12 mouse cellular contexts compared by ENCODE assay signal in genomic region chr1:155192805-155193368, GRCm38 (mm10). TPM values are rescaled to one million over a fixed set of nuclear protein-coding genes. Genes with fewer than 3 reads are reported as not detected.
DNase-seq lines count a peak whose midpoint lies in the region; ATAC-seq and TF ChIP-seq lines count a peak whose summit lies in the region.
"Had no signal": no experiment of that assay in that cellular context is flagged by ENCODE, and none has a peak within 500 bp of the region (broad histone marks: within the 10 kb centered on the region; RNA-seq: fewer than 3 reads in every experiment).

No protein-coding gene starts in this region.

- peak; percentile 70 for DNase-seq in cerebellum, adult 11-12 months
- DNase-seq in cerebellum, adult 11 months, result no peak
- peak; percentile 58 to 67 for DNase-seq in kidney, postnatal 4 days
- DNase-seq in kidney, adult 2 months, result no peak
- peak; percentile 85 for DNase-seq in brain, adult 2 months (ENCODE audit: low read depth, low spot score)
- DNase-seq in layer of hippocampus, adult 9-11 months, result peak; percentile 83
- DNase-seq in Muller cell, postnatal 12 days (ENCODE audit: inconsistent ontology term), result no peak
- DNase-seq: adrenal gland, postnatal 10 days; gastrocnemius, postnatal 14 days; lung, postnatal 14 days; spleen, adult 18-20 months had no signal

- ATAC-seq in erythroid progenitor cell, adult 5-6 weeks (replicated peaks; ENCODE audit: low FRiP score, poor library complexity, severe bottlenecking), result no peak

- H3K4me1 ChIP-seq in kidney, adult 2 months (ENCODE audit: control insufficient read depth, insufficient read depth, low read length), result no peaks in the 10 kb centered on the region

- TF ChIP-seq CTCF in kidney, adult 2 months (conservative IDR thresholded peaks at IDR 0.05; ENCODE audit: insufficient read depth, insufficient read length, low read depth, low read length), result no peak

- H3K27ac ChIP-seq in kidney, adult 2 months (ENCODE audit: insufficient read depth, low read depth, low read length), result no peak overlapping the region

- no peak for TF ChIP-seq POLR2A in kidney, adult 2 months (IDR thresholded peaks at IDR 0.05; ENCODE audit: low read depth, low read length)

- 70% methylated on average over 15 of the region's 15 CpGs for WGBS in kidney, adult 2 months

- H3K4me3 ChIP-seq in kidney, adult 2 months (ENCODE audit: insufficient read depth, low read depth, low read length), result no peak overlapping the region

- no peaks in the 10 kb centered on the region for H3K27me3 ChIP-seq in kidney, adult 2 months (replicated peaks; ENCODE audit: control insufficient read depth, insufficient read depth, low read length)

- no peaks in the 10 kb centered on the region; the same call in none of the 2 replicates for H3K36me3 ChIP-seq in kidney, adult 2 months (ENCODE audit: control insufficient read depth, insufficient read depth, low read length)

RNA-seq across cellular contexts. Expression of gene Stx6, which starts 34.4 kb away (rescaled TPM):
- 38.9 and 42.6 TPM in 2 replicates for polyA plus RNA-seq in kidney, adult 2 months (2012; rRNA removed)
- total RNA-seq in erythroid progenitor cell, adult 5-6 weeks (2015; ENCODE audit: low replicate concordance), result 5.0 and 5.4 TPM in 2 replicates
- total RNA-seq in erythroid progenitor cell, adult 5-6 weeks (2017; ENCODE audit: low replicate concordance), result 1.8 and 3.3 TPM in 2 replicates

RNA-seq across cellular contexts. Expression of gene Mr1, which starts 46.3 kb away (rescaled TPM):
- polyA plus RNA-seq in kidney, adult 2 months (2012; rRNA removed), result 3.3 and 4.5 TPM in 2 replicates
- 2.1 TPM in 1 of 2 replicates, not detected in the other for total RNA-seq in erythroid progenitor cell, adult 5-6 weeks (2015; ENCODE audit: low replicate concordance)
- 1.1 and 2.4 TPM in 2 replicates for total RNA-seq in erythroid progenitor cell, adult 5-6 weeks (2017; ENCODE audit: low replicate concordance)

RNA-seq across cellular contexts. Expression of gene BC034090, which starts 51.4 kb away (rescaled TPM):
- polyA plus RNA-seq in kidney, adult 2 months (2012; rRNA removed), result 92.2 and 98.3 TPM in 2 replicates
- not detected in 2 replicates for total RNA-seq in erythroid progenitor cell, adult 5-6 weeks (2015; ENCODE audit: low replicate concordance)
- not detected in 2 replicates for total RNA-seq in erythroid progenitor cell, adult 5-6 weeks (2017; ENCODE audit: low replicate concordance)

Comparison
In these comparisons a context has a peak if more than half of its experiments do, and no peak if none do; other contexts are left out.
1. DNase-seq: peak in cerebellum, adult 11-12 months (single experiment), kidney, postnatal 4 days (2 of 2), brain, adult 2 months (single experiment) and layer of hippocampus, adult 9-11 months (single experiment); none in cerebellum, adult 11 months (single experiment), kidney, adult 2 months (single experiment) and Muller cell, postnatal 12 days (single experiment).